ENCODE assay signal across 20 mouse cellular contexts in the genomic region with DNA sequence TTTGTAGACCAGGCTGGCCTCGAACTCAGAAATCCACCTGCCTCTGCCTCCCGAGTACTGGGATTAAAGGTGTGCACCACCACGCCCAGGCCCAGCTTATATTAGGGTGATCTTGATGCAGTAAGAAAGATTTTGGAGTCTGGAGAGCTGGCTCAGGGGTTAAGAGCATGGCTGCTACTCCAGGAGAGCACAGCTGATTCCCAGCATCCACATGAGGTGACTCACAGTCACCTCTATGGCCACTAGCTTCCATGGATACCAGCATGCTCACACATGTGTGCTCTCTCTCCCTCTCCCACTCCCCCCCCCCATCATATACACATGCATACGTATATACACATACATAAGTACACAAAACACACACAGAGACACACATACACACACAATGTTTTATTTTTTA. TPM values are rescaled to one million over a fixed set of nuclear protein-coding genes. Genes with fewer than 3 reads are reported as not detected.
"Had no signal": no experiment of that assay in that cellular context is flagged by ENCODE, and none has a peak within 500 bp of the region (broad histone marks: within the 10 kb centered on the region; RNA-seq: fewer than 3 reads in every experiment).

No protein-coding gene starts in this region.

- H3K9ac ChIP-seq: liver, embryonic 13.5 days; liver, postnatal 0 days; lung, embryonic 15.5 days; midbrain, embryonic 12.5 days had no signal

- H3K36me3 ChIP-seq: liver, embryonic 13.5 days; lung, embryonic 15.5 days; midbrain, embryonic 12.5 days had no signal

- H3K9me3 ChIP-seq: liver, embryonic 13.5 days; lung, embryonic 15.5 days; megakaryocyte, embryonic 14.5 days; midbrain, embryonic 12.5 days had no signal

- ATAC-seq: liver, postnatal 0 days had no signal

- H3K27ac ChIP-seq: liver, embryonic 13.5 days; midbrain, embryonic 12.5 days had no signal

- H3K4me2 ChIP-seq: midbrain, embryonic 12.5 days had no signal

- DNase-seq: kidney, adult 8-10 months; kidney, postnatal 25 days; liver, embryonic 13.5 days; liver, postnatal 0 days; lung, postnatal 14 days; right cerebral cortex, postnatal 25 days; thymus, postnatal 36 days had no signal

- H3K27me3 ChIP-seq: liver, embryonic 13.5 days; lung, embryonic 15.5 days; megakaryocyte, embryonic 14.5 days; midbrain, embryonic 12.5 days had no signal

RNA-seq across cellular contexts. Expression of a gene that starts 16.9 kb away (rescaled TPM):
- polyA plus RNA-seq: macrophage had no signal

RNA-seq across cellular contexts. Expression of a gene that starts 48.3 kb away (rescaled TPM):
- total RNA-seq: layer of hippocampus, adult 2 months; layer of hippocampus, postnatal 10 days; left cerebral cortex, postnatal 36 days had no signal
- polyA plus RNA-seq: kidney, embryonic 16.5 days; liver, embryonic 13.5 days; liver, postnatal 0 days; lung, embryonic 15.5 days; macrophage; midbrain, postnatal 0 days; neural tube, embryonic 11.5 days; small intestine, adult 2 months; stomach, embryonic 16.5 days; thymus, postnatal 0 days had no signal
